Mouse (Mus musculus) CH12.LX (cell line): ENCODE measurements around the gene 1700016K19Rik. TPM values are rescaled to one million over a fixed set of nuclear protein-coding genes. Genes with fewer than 3 reads are reported as not detected.

ENCODE experiments used
- DNase-seq: peaks from one replicate; pipeline ENCODE4 v3.0.0-alpha.2; 2013; ENCODE audit errors: extremely low read depth
- H3K27ac ChIP-seq: 2 replicates; pipeline ENCODE4 v1.5.1; 2012; ENCODE audit warnings: low read depth, mild to moderate bottlenecking, control low read depth, moderate library complexity; ENCODE audit not compliant: insufficient read depth
- H3K27me3 ChIP-seq: replicated peaks from 2 replicates; pipeline ENCODE3; 2012; ENCODE audit warnings: inconsistent platforms
- H3K36me3 ChIP-seq, 2 experiments: replicated peaks in 1 of 2; 2 replicates each; pipeline versions ENCODE3 to v1.6.1; 2012; ENCODE audit warnings: inconsistent platforms in 1 of 2, low read length in 1 of 2, mild to moderate bottlenecking in 1 of 2, mixed read lengths in 1 of 2, moderate library complexity in 1 of 2; ENCODE audit not compliant: control insufficient read depth in 1 of 2, insufficient read depth in 1 of 2
- H3K4me1 ChIP-seq, 2 experiments: 2 replicates each; pipeline ENCODE4 v1.6.1; 2012; ENCODE audit warnings: inconsistent platforms in 1 of 2, moderate library complexity in 1 of 2; ENCODE audit not compliant: insufficient read depth in 2 of 2, control insufficient read depth in 1 of 2
- H3K4me2 ChIP-seq: 2 replicates; pipeline ENCODE4 v1.6.1; 2012; ENCODE audit warnings: low read depth, mild to moderate bottlenecking, control low read depth; ENCODE audit not compliant: poor library complexity, insufficient read depth, severe bottlenecking
- H3K4me3 ChIP-seq, 3 experiments: fragments of 150-350 bp in 1 of 3; sonication (generic) in 1 of 3; replicated peaks in 1 of 3; 2 replicates each; pipeline versions ENCODE3 to v1.5.1; 2011 to 2012; ENCODE audit warnings: low read depth in 2 of 3, low read length in 2 of 3, mild to moderate bottlenecking in 2 of 3, moderate library complexity in 2 of 3, control low read depth in 1 of 3, improper control_type of control experiment in 1 of 3, inconsistent platforms in 1 of 3, mixed read lengths in 1 of 3; ENCODE audit not compliant: poor library complexity in 1 of 3
- H3K79me2 ChIP-seq: replicated peaks from 2 replicates; pipeline ENCODE4 v1.6.1; 2012; ENCODE audit warnings: mild to moderate bottlenecking, moderate library complexity; ENCODE audit not compliant: control insufficient read depth, poor library complexity, insufficient read depth, severe bottlenecking; ENCODE audit errors: extremely low read depth
- H3K9ac ChIP-seq: 2 replicates; pipeline ENCODE4 v1.6.1; 2012; ENCODE audit warnings: low read depth, mild to moderate bottlenecking, control low read depth, moderate library complexity; ENCODE audit not compliant: insufficient read depth
- H3K9me3 ChIP-seq: replicated peaks from 2 replicates; pipeline ENCODE3; 2012; ENCODE audit warnings: low read length, inconsistent platforms, mixed read lengths
- BHLHE40 ChIP-seq: IDR thresholded peaks from 2 replicates; pipeline ENCODE4 v1.6.1; 2011; ENCODE audit warnings: mild to moderate bottlenecking, low read depth, low read length, improper control_type of control experiment
- CHD2 ChIP-seq: IDR thresholded peaks from 2 replicates; pipeline ENCODE4 v1.6.1; 2011; ENCODE audit warnings: low read length, improper control_type of control experiment
- CTCF ChIP-seq, 2 experiments: IDR thresholded peaks in 1 of 2; conservative IDR thresholded peaks in 1 of 2; 2 replicates each; pipeline ENCODE4 v1.5.1; 2011 to 2012; ENCODE audit warnings: low read depth in 2 of 2, low read length in 2 of 2, improper control_type of control experiment in 1 of 2, inconsistent platforms in 1 of 2, mild to moderate bottlenecking in 1 of 2, moderate library complexity in 1 of 2
- E2F4 ChIP-seq: IDR thresholded peaks from 2 replicates; pipeline ENCODE4 v1.6.1; 2011; ENCODE audit warnings: low read depth, low read length, improper control_type of control experiment; ENCODE audit not compliant: insufficient replicate concordance
- ELF1 ChIP-seq: IDR thresholded peaks from 2 replicates; pipeline ENCODE4 v1.6.1; 2014; ENCODE audit warnings: low read depth, mild to moderate bottlenecking, inconsistent platforms, low read length, improper control_type of control experiment
- GABPA ChIP-seq: IDR thresholded peaks from 2 replicates; pipeline ENCODE4 v1.6.1; 2012; ENCODE audit warnings: low read depth, low read length, improper control_type of control experiment, inconsistent platforms; ENCODE audit not compliant: insufficient replicate concordance
- JUN ChIP-seq: IDR thresholded peaks from 2 replicates; pipeline ENCODE4 v1.6.1; 2011; ENCODE audit warnings: low read depth, mild to moderate bottlenecking, low read length, improper control_type of control experiment, moderate library complexity; ENCODE audit not compliant: insufficient read depth
- JUND ChIP-seq: conservative IDR thresholded peaks from 2 replicates; pipeline ENCODE4 v1.6.1; 2011; ENCODE audit warnings: low read depth, low read length, improper control_type of control experiment
- KAT2A ChIP-seq: IDR thresholded peaks from 2 replicates; pipeline ENCODE4 v1.6.1; 2012; ENCODE audit warnings: low read length, improper control_type of control experiment, inconsistent platforms; ENCODE audit not compliant: insufficient replicate concordance
- MAFK ChIP-seq: IDR thresholded peaks from 2 replicates; pipeline ENCODE4 v1.6.1; 2011; ENCODE audit warnings: low read length, improper control_type of control experiment; ENCODE audit not compliant: insufficient replicate concordance
- MAZ ChIP-seq: IDR thresholded peaks from 2 replicates; pipeline ENCODE4 v1.6.1; 2012; ENCODE audit warnings: low read depth, mild to moderate bottlenecking, inconsistent platforms, low read length, improper control_type of control experiment, moderate library complexity
- MEF2A ChIP-seq: IDR thresholded peaks from 2 replicates; pipeline ENCODE4 v1.6.1; 2014; ENCODE audit warnings: low read depth, mild to moderate bottlenecking, inconsistent platforms, low read length, improper control_type of control experiment, borderline replicate concordance
- MYC ChIP-seq: IDR thresholded peaks from 2 replicates; pipeline ENCODE4 v1.6.1; 2011; ENCODE audit warnings: low read depth, mild to moderate bottlenecking, improper control_type of control experiment, low read length
- NELFE ChIP-seq: IDR thresholded peaks from 2 replicates; pipeline ENCODE4 v1.6.1; 2011; ENCODE audit warnings: low read depth, low read length, improper control_type of control experiment
- PAX5 ChIP-seq: IDR thresholded peaks from 2 replicates; pipeline ENCODE4 v1.6.1; 2012; ENCODE audit warnings: low read length, inconsistent platforms, mixed read lengths
- RAD21 ChIP-seq: IDR thresholded peaks from 2 replicates; pipeline ENCODE4 v1.6.1; 2011; ENCODE audit warnings: low read depth, mild to moderate bottlenecking, low read length, improper control_type of control experiment, moderate library complexity
- RCOR1 ChIP-seq: conservative IDR thresholded peaks from 2 replicates; pipeline ENCODE4 v1.6.1; 2012; ENCODE audit warnings: low read depth, mild to moderate bottlenecking, inconsistent platforms, low read length, improper control_type of control experiment
- SMC3 ChIP-seq: IDR thresholded peaks from 2 replicates; pipeline ENCODE4 v1.6.1; 2011; ENCODE audit warnings: low read depth, low read length, improper control_type of control experiment
- TBP ChIP-seq: conservative IDR thresholded peaks from 2 replicates; pipeline ENCODE4 v1.6.1; 2011; ENCODE audit warnings: low read depth, low read length, improper control_type of control experiment
- TCF12 ChIP-seq: IDR thresholded peaks from 2 replicates; pipeline ENCODE4 v1.6.1; 2014; ENCODE audit warnings: low read depth, mild to moderate bottlenecking, inconsistent platforms, low read length, improper control_type of control experiment
- USF1 ChIP-seq: IDR thresholded peaks from 2 replicates; pipeline ENCODE4 v1.6.1; 2014; ENCODE audit warnings: low read depth, mild to moderate bottlenecking, inconsistent platforms, low read length, improper control_type of control experiment
- USF2 ChIP-seq: conservative IDR thresholded peaks from 2 replicates; pipeline ENCODE4 v1.6.1; 2011; ENCODE audit warnings: low read depth, low read length, improper control_type of control experiment
- dilution Hi-C: fragments of 300-500 bp; cut with MboI; formaldehyde crosslinking; loops from 2 replicates; pipeline ENCODE4 v1.14.3; 2020; ENCODE audit warnings: low sequenced_read_pairs; ENCODE audit not compliant: extremely low pct_unique_long_range_greater_than_20kb, extremely low pct_ligation_motif_present
- in situ Hi-C: fragments of 300-500 bp; cut with MboI; formaldehyde crosslinking; loops from 3 replicates; pipeline ENCODE4 v1.14.3; 2019; ENCODE audit warnings: low sequenced_read_pairs, low pct_ligation_motif_present, low pct_unique_long_range_greater_than_20kb, mixed read lengths
- polyA plus RNA-seq: library from polyadenylated mRNA; unstranded; fragments of >175 nt; gene quantifications from 2 replicates; pipeline ENCODE4 v1.2.1, GENCODE M21; 2012; ENCODE audit warnings: low read depth; ENCODE audit not compliant: insufficient read length
- total RNA-seq, 2 experiments: library from RNA; depleted of rRNA; stranded (reverse); fragments of 300-350 nt in 1 of 2; fragments of >200 nt in 1 of 2; gene quantifications; 2 replicates each; pipeline ENCODE4 v1.2.3; 2012 to 2014

1700016K19Rik gene
- total and polyA plus RNA-seq, 3 experiments, result 0.76 TPM; not detected in 2

- H3K9me3 ChIP-seq, result no peaks in the 10 kb centered on the region
Observed at GRCm38 (mm10) chr11:76045367-76045766, 45.7 kb downstream of the 1700016K19Rik start.

GRCm38 (mm10) chr11:76050509-76050908, 50.8 kb downstream of the 1700016K19Rik start:
- in situ Hi-C loops, result no loop called here
- H3K4me1 ChIP-seq, result no peaks in the 10 kb centered on the region
- no peak for DNase-seq
- H3K9ac ChIP-seq, result no peak overlapping the region
- no peaks in the 10 kb centered on the region for H3K79me2 ChIP-seq
- no peak overlapping the region for H3K27ac ChIP-seq
- no peak for TF ChIP-seq USF1
- no peak for TF ChIP-seq MEF2A
- no peak for TF ChIP-seq RCOR1
- no peak for TF ChIP-seq SMC3
- no peak for TF ChIP-seq TBP
- TF ChIP-seq PAX5, result no peak
- no peak for TF ChIP-seq CTCF (conservative IDR thresholded peaks at IDR 0.05 in 1 of 2, IDR thresholded peaks at IDR 0.05 in 1 of 2; ENCODE audit: low read depth in 2 of 2, low read length in 2 of 2)
- no peak for TF ChIP-seq TCF12
- TF ChIP-seq JUN, result no peak
- no peak for TF ChIP-seq MAZ
- no peak for TF ChIP-seq RAD21
- TF ChIP-seq, all 38 proteins: peak for 0
- Histone ChIP-seq H3K4me3 (no peak overlapping the region), H3K27me3 (no peaks in the 10 kb centered on the region), H3K9me3 (no peaks in the 10 kb centered on the region), H3K4me2 (no peak overlapping the region), H3K36me3 (peaks cover 17 to 64% of the 10 kb centered on the region in 2 experiments)
- dilution Hi-C loops, result no loop called here

More at GRCm38 (mm10) chr11:76045367-76045766, 45.7 kb downstream of the 1700016K19Rik start:
- in situ Hi-C loops, result no loop called here
- Histone ChIP-seq H3K27ac (no peak overlapping the region), H3K36me3 (peaks cover 21 to 48% of the 10 kb centered on the region in 2 experiments)
- TF ChIP-seq CTCF (conservative IDR thresholded peaks at IDR 0.05 in 1 of 2, IDR thresholded peaks at IDR 0.05 in 1 of 2; ENCODE audit: low read depth in 2 of 2, low read length in 2 of 2), result no peak
- TF ChIP-seq ELF1, result no peak
- no peak for TF ChIP-seq MYC
- TF ChIP-seq USF2, result no peak
- TF ChIP-seq E2F4, result no peak
- no peak for TF ChIP-seq GABPA
- no peak for TF ChIP-seq CHD2
- TF ChIP-seq NELFE, result no peak
- TF ChIP-seq BHLHE40, result no peak
- TF ChIP-seq KAT2A, result no peak
- no peak for TF ChIP-seq JUND
- no peak for TF ChIP-seq RAD21
- TF ChIP-seq MAFK, result no peak
- no peak for TF ChIP-seq JUN
- TF ChIP-seq, all 38 proteins: peak for 0
- Histone ChIP-seq H3K9ac (no peak overlapping the region), H3K4me1 (no peaks in the 10 kb centered on the region), H3K4me3 (no peak overlapping the region), H3K4me2 (no peak overlapping the region), H3K27me3 (no peaks in the 10 kb centered on the region), H3K79me2 (no peaks in the 10 kb centered on the region)
- dilution Hi-C loops, result no loop called here
- DNase-seq, result no peak
